Mouse (Mus musculus): ENCODE measurements around the gene Prrt3.

DNA sequence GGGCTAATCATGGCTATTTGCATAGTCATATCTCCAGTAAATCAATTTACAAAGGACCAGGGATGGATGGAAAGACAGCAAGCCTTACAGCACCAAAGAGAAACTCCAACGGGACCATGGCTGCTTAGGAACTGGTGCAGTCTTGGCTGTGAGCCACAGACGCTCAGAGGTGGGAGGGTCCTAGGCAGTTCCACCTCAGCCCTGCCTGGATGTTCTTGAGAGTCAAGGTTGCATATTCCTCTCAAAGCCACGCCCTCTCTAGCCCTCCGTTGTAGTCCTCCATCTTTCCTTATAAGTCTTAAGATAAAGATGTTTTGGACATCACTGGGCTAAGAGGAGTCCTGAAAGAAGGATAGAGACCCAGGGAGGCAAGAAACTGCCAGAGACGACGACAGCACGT is 37.7 kb downstream of the Prrt3 start:
- TF ChIP-seq CTCF (IDR thresholded peaks at IDR 0.05; ENCODE audit: borderline replicate concordance, insufficient read depth, low read length) (no peak), POLR2A (IDR thresholded peaks at IDR 0.05; ENCODE audit: low read depth, low read length) (no peak)
